Mouse (Mus musculus) layer of hippocampus, adult 6 months (tissue): ENCODE results near the gene Camk1d. TPM values are rescaled to one million over a fixed set of nuclear protein-coding genes. Genes with fewer than 3 reads are reported as not detected.

Experiments
- long read RNA-seq, 2 experiments: library from polyadenylated mRNA; unstranded; transcript quantifications; one replicate each; pipeline ENCODE4 v2.0.0; 2019 to 2020
- polyA plus RNA-seq: library from polyadenylated mRNA; unstranded; fragments of <200 nt; fragmentation: Nextera tagmentation; gene quantifications from 2 replicates; pipeline ENCODE4 v1.2.3, GENCODE M21; 2021

Camk1d gene
- 37.9 and 52.7 TPM in 2 replicates for polyA plus RNA-seq
- long read RNA-seq, experiment 1, full-length matches to known transcripts, result 11 of 59 reads
- long read RNA-seq, experiment 1, partial matches to known transcripts, result 2 of 59 reads
- long read RNA-seq, experiment 1, other reads (novel, unspliced or antisense), result 46 of 59 reads
- long read RNA-seq, experiment 2, full-length matches to known transcripts, result 49 of 200 reads
- long read RNA-seq, experiment 2, partial matches to known transcripts, result 14 of 200 reads
- long read RNA-seq, experiment 2, other reads (novel, unspliced or antisense), result 137 of 200 reads

DNA sequence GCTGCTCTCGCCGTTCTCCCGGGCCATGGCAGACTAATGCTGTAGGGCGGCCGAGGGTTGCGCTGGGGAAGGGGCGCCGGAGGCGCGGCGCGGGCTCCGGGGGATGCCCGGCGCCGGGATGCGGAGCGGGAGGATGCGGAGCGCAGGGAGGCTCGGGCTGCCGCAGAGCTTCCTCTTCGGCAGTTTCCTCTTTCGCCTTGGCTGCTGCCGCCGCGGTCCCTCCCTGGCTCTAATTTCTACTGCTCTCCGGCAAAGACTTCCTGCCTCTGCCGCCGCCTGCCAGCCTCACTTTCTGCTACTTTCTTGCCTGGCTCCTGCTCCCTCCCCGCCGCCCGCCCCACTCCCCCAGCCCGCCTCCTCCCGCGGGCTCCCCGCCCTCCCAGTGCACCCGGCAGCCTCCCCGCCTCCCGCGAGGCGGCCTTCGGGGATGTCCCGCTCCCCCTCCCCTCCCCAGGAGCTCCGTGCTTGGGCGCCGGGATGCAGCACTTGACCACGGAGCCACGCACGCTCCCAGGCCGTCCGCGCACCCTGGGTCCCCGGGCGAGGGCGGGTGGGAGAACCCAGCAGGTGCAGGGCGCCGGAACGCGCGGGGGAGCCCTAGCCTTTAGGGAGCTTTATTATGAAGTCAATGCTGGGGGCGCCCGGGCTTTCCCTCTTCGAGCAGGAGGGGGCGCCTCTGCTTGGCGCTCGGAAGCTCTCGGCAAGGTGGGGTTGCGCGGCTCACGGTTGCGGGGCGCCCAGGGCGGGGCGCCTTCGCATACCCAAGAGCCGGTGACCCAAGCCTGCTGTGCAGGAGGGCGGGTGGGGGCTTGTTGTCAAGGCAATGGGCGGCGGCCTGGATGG lies at the start of gene Camk1d:
Camk1d (minus strand) TSS at position 305 of the 843 bp plus-strand sequence.

Other genes starting within 250 kb of the Camk1d start
- 14.9 and 17.4 TPM in 2 replicates for gene Nudt5, start 130.5 kb upstream of the Camk1d start, polyA plus RNA-seq
- gene Cdc123, start 130.6 kb upstream of the Camk1d start, polyA plus RNA-seq, result 190 and 201 TPM in 2 replicates
- gene Gm13199, start 148.4 kb upstream of the Camk1d start, polyA plus RNA-seq, result not detected in 2 replicates
- gene Sec61a2, start 180.9 kb upstream of the Camk1d start, polyA plus RNA-seq, result 29.7 and 31.8 TPM in 2 replicates
- gene Dhtkd1, start 228.3 kb upstream of the Camk1d start, polyA plus RNA-seq, result 0.84 and 1.2 TPM in 2 replicates
- 4.7 and 4.8 TPM in 2 replicates for gene Upf2, start 237.0 kb upstream of the Camk1d start, polyA plus RNA-seq